Mouse (Mus musculus) ES-E14 (cell line): ENCODE data around the gene Pgghg.

Source experiments
- CHD2 ChIP-seq: IDR thresholded peaks from 2 replicates; pipeline ENCODE4 v1.6.1; 2014; ENCODE audit warnings: mild to moderate bottlenecking, low read depth, low read length, inconsistent platforms
- HCFC1 ChIP-seq: IDR thresholded peaks from 2 replicates; pipeline ENCODE4 v1.6.1; 2012; ENCODE audit warnings: low read length, inconsistent platforms, borderline replicate concordance; ENCODE audit not compliant: insufficient read depth
- ZC3H11A ChIP-seq: IDR thresholded peaks from 2 replicates; pipeline ENCODE4 v1.6.1; 2012; ENCODE audit warnings: low read depth, mild to moderate bottlenecking, inconsistent platforms, low read length, borderline replicate concordance

- TF ChIP-seq CHD2, result no peak
- no peak for TF ChIP-seq ZC3H11A
- TF ChIP-seq HCFC1, result no peak
Observed at GRCm38 (mm10) chr7:140991117-140991689, 50.0 kb downstream of the Pgghg start.
